Mouse (Mus musculus): ENCODE results near the gene Crygd. TPM values are rescaled to one million over a fixed set of nuclear protein-coding genes. Genes with fewer than 3 reads are reported as not detected.
"Not testable (repeated sequence)": the region's sequence is repeated elsewhere in the genome, so short reads cannot be mapped to it uniquely, and the experiment has no call there.

Crygd gene
- polyA plus RNA-seq, 1 experiment from 2014 or later = not detected

DNA sequence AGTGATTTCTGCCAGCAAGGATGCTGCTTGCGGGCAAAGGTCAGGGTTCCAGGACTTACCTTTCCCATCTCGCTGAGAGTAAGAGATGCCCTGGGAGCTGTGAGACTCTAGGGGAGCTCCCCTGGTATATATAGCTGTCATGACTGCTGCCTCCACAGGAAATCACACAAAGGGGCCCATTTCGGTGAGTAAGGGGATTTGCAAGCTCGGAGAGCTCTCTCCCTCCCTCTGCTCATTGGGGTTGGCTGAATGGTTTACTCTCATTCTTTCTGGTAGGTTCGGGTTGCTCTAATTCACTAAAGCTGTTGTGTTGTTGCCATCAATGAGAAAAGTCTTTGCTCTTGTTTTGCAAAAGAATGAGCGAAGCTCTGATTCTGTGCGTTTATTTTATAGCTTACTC lies 18.9 kb upstream of the Crygd start, which contains the start of gene Crygb:
Gene Crygb, minus strand, starts transcription at position 101 of the 400 bp plus-strand sequence.
- WGBS = 37% methylated on average over 7 of the region's 7 CpGs

DNA sequence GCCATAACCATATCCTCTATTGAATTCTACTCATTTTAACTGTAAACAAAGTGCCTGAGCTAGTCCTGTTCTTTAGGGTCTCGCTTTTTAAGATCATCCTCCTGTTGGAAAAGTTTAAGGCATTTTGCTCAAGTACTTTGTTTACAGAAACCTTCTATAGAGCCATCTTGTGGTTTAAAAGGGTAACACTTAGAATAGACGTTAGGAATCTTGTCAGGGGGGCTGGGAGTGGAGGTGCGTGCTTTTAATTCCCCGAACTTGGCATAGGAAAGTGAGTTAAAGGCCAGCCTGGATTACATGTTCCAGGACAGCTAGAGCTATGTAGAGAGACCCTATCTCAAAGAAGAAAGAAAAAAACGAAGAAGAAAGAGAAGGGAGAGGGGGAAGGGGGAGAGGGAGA lies 12.4 kb upstream of the Crygd start:
- H3K9me3 ChIP-seq = no peaks in the 10 kb centered on the region
- H3K27me3 ChIP-seq = no peaks in the 10 kb centered on the region
- H3K36me3 ChIP-seq = no peaks in the 10 kb centered on the region
- no peak overlapping the region for H3K9ac ChIP-seq
- no peak for ATAC-seq (ENCODE audit: borderline replicate concordance, extremely low read depth, low FRiP score, low TSS enrichment)
- H3K27ac ChIP-seq = no peak overlapping the region
- H3K4me1 ChIP-seq = no peaks in the 10 kb centered on the region
- 15% methylated on average over 5 of the region's 5 CpGs for WGBS
- no peak overlapping the region for H3K4me2 ChIP-seq
- H3K4me3 ChIP-seq = no peak overlapping the region

More for the DNA sequence above, 18.9 kb upstream of the Crygd start, which contains the start of gene Crygb:
- Histone ChIP-seq H3K36me3 (no peaks in the 10 kb centered on the region), H3K4me2 (no peak within 1 kb of the TSS), H3K4me1 (no peaks in the 10 kb centered on the region), H3K9me3 (no peaks in the 10 kb centered on the region), H3K9ac (no peak within 1 kb of the TSS), H3K4me3 (no peak within 1 kb of the TSS), H3K27ac (no peak within 1 kb of the TSS), H3K27me3 (no peaks in the 10 kb centered on the region)
- no peak for ATAC-seq (ENCODE audit: borderline replicate concordance, extremely low read depth, low FRiP score, low TSS enrichment)

DNA sequence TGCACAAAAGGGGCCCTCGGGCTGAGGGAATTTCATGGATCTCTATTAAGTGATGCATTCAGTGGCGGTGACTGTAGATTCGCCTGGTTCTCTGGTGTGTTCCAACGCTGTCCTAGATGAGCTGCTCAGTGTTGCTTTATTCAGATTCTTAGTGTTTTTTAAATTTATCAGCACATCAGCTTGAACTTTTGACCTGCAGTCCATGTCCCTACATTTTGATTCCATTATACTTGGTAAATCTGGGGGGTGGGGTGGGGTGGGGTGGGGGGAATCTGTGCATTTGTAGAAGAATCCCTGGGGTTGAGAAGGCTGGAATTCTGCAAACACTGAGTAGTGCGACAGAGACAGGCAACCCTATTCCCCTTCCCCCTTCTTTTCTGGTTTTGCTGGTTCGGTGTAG lies 10.3 kb upstream of the Crygd start, which contains the start of gene Crygc:
Gene Crygc, minus strand, starts transcription at position 101 of the 400 bp plus-strand sequence.
- Histone ChIP-seq H3K4me1 (no peaks in the 10 kb centered on the region), H3K4me3 (no peak within 1 kb of the TSS), H3K27me3 (no peaks in the 10 kb centered on the region), H3K9ac (no peak within 1 kb of the TSS), H3K4me2 (no peak within 1 kb of the TSS), H3K36me3 (no peaks in the 10 kb centered on the region), H3K27ac (no peak within 1 kb of the TSS), H3K9me3 (no peaks in the 10 kb centered on the region)
- 69% methylated on average over 6 of the region's 6 CpGs for WGBS
- ATAC-seq (ENCODE audit: borderline replicate concordance, extremely low read depth, low FRiP score, low TSS enrichment) = no peak

DNA sequence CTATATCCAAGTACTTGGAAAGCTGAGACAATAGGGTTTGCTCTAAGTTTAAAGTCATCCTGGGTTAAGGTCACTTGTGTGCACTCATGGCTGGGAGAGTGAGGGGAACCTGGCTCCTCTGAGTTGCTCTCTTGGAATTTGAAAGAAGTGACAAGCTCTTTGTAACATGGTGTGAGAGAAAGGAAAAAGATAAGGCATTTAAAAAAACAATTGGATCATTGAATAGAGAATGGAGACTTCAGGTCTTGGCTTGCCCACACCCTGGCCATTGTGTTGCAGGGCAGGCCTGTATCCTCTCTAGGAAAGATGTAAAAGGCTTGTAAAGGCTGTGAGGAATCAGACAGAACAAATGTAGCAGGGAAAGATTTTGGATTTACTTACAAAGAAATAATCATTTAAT lies 4.6 kb upstream of the Crygd start:
- no peak overlapping the region for H3K4me2 ChIP-seq
- H3K9me3 ChIP-seq = no peaks in the 10 kb centered on the region
- no peak overlapping the region for H3K4me3 ChIP-seq
- H3K27me3 ChIP-seq = no peaks in the 10 kb centered on the region
- H3K36me3 ChIP-seq = no peaks in the 10 kb centered on the region
- H3K27ac ChIP-seq = no peak overlapping the region
- no peak overlapping the region for H3K9ac ChIP-seq
- no peaks in the 10 kb centered on the region for H3K4me1 ChIP-seq
- ATAC-seq (ENCODE audit: borderline replicate concordance, extremely low read depth, low FRiP score, low TSS enrichment) = no peak

DNA sequence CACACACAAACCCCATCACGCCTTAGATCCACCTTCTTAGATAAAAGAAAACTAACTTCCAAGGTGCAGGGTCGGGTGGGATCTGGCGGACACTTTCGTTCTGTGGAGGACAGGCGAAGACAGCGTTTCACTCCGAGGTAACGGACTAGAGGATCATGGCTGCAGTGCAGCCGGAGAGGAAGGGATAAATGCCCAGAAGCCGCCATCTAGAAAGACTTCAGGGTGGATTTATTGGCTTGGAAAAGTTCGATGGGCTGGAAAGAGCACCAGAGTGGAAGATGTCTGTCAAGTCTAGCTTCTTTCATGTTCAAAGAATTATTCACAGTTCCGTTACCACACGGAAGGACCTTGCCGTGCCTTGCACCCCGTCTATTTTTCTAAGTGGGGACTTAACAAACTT lies 949 bp upstream of the Crygd start:
- no peaks in the 10 kb centered on the region for H3K9me3 ChIP-seq
- ATAC-seq (ENCODE audit: borderline replicate concordance, extremely low read depth, low FRiP score, low TSS enrichment) = no peak
- no peaks in the 10 kb centered on the region for H3K27me3 ChIP-seq
- no peak overlapping the region for H3K4me2 ChIP-seq
- H3K4me1 ChIP-seq = no peaks in the 10 kb centered on the region
- no peak overlapping the region for H3K27ac ChIP-seq
- H3K4me3 ChIP-seq = no peak overlapping the region
- no peaks in the 10 kb centered on the region for H3K36me3 ChIP-seq
- 78% methylated on average over 15 of the region's 15 CpGs for WGBS
- H3K9ac ChIP-seq = no peak overlapping the region

DNA sequence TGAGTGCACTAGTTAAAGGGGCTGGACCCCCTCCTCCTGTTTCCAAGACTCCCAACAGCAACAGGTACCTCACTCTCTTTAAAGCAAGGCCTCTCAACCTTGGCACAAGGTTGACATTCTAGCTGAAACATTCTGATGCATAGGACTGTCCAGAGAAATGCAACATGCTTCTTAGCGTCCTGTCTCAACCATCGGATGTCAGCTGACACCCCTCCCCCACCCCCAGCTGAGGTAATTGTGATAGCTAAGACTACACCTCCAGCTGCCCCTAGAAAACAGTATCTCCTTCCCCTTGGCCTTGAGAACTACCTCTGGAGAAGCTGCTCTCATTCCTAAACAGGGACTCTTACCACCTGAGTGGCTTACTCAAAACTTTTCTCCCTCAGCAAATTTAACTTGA lies 11.1 kb downstream of the Crygd start:
- ATAC-seq (ENCODE audit: borderline replicate concordance, extremely low read depth, low FRiP score, low TSS enrichment) = no peak
- Histone ChIP-seq H3K27ac (no peak overlapping the region), H3K36me3 (no peaks in the 10 kb centered on the region), H3K4me3 (no peak overlapping the region), H3K4me1 (no peaks in the 10 kb centered on the region), H3K27me3 (no peaks in the 10 kb centered on the region), H3K9me3 (no peaks in the 10 kb centered on the region), H3K9ac (no peak overlapping the region), H3K4me2 (no peak overlapping the region)
- WGBS = 25% methylated on average over 2 of the region's 2 CpGs

DNA sequence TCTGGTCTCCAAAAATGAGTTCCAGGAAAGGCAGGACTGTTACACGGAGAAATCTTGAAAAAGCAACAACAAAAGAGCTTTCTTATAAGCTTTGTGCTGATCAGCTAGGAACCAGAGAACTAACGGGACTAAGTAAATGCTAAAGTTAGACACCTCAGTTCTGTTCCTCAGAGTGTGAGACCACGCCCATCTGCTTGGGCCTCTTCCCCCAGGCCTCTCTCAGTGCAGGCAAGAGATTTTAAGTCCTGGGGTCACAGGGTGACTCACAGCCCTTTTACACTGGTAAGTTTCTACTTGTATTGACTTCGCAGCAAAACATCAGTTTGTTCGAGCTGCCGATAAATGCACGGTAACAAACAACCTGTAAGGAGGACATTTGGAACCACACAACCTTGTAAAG lies 11.6 kb downstream of the Crygd start:
- 67% methylated on average over 7 of the region's 7 CpGs for WGBS
- H3K4me1 ChIP-seq = no peaks in the 10 kb centered on the region
- H3K4me3 ChIP-seq = no peak overlapping the region
- no peaks in the 10 kb centered on the region for H3K9me3 ChIP-seq
- no peak overlapping the region for H3K27ac ChIP-seq
- no peak overlapping the region for H3K9ac ChIP-seq
- no peaks in the 10 kb centered on the region for H3K36me3 ChIP-seq
- ATAC-seq (ENCODE audit: borderline replicate concordance, extremely low read depth, low FRiP score, low TSS enrichment) = no peak
- H3K27me3 ChIP-seq = no peaks in the 10 kb centered on the region
- no peak overlapping the region for H3K4me2 ChIP-seq

DNA sequence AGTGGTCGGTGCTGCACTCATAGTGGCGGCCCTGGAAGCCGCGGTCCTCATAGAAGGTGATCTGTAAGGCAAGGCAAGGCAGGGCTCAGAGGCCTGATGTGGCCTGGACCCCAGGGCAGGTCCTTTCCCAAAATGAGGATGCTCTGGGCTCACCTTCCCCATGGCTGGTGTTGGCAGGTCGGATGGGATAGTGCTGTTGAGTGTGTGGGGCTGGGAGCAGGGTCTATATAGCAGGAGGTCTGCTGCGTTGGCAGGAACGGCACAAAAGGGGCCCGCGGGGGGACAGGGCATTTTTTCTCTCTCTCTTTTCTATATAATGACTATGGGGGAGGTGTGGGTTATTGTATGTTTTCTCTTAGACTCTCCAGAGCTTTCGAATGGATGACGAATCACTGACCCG lies 12.3 kb downstream of the Crygd start, which contains the start of gene Cryge:
Gene Cryge, minus strand, starts transcription at position 198 of the 400 bp plus-strand sequence.
- not testable (repeated sequence) for H3K9me3 ChIP-seq; ATAC-seq (ENCODE audit: borderline replicate concordance, extremely low read depth, low FRiP score, low TSS enrichment)

DNA sequence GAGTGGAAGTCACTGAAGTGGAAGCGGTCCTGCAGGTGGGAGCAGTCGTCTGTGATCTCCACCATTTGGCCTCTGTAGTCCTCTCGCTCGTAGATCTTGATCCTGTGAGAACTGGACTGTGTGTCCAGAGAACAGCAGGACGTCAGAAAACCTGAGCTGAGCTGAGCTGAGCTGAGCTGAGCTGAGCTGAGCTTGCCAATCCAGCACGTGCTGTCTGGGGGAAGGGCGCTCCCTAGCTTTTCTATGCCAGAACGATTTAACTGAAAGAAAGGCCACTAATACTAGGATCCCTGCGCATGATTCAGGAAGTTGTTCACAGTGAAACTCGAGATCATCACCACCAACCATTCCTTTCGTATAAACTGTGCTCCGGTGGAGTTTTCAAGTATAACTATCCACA lies 14.5 kb downstream of the Crygd start:
- Histone ChIP-seq H3K9me3 (no peaks in the 10 kb centered on the region), H3K36me3 (no peaks in the 10 kb centered on the region), H3K27ac (no peak overlapping the region), H3K4me1 (no peaks in the 10 kb centered on the region), H3K4me3 (no peak overlapping the region), H3K4me2 (no peak overlapping the region), H3K9ac (no peak overlapping the region), H3K27me3 (no peaks in the 10 kb centered on the region)
- no peak for ATAC-seq (ENCODE audit: borderline replicate concordance, extremely low read depth, low FRiP score, low TSS enrichment)
- 52% methylated on average over 12 of the region's 12 CpGs for WGBS

More for the DNA sequence above, 12.3 kb downstream of the Crygd start, which contains the start of gene Cryge:
- not testable (repeated sequence) for H3K9ac ChIP-seq, H3K4me3 ChIP-seq, H3K4me2 ChIP-seq, H3K4me1 ChIP-seq, H3K27ac ChIP-seq, H3K27me3 ChIP-seq, H3K36me3 ChIP-seq
- WGBS = 52% methylated on average over 11 of the region's 12 CpGs

DNA sequence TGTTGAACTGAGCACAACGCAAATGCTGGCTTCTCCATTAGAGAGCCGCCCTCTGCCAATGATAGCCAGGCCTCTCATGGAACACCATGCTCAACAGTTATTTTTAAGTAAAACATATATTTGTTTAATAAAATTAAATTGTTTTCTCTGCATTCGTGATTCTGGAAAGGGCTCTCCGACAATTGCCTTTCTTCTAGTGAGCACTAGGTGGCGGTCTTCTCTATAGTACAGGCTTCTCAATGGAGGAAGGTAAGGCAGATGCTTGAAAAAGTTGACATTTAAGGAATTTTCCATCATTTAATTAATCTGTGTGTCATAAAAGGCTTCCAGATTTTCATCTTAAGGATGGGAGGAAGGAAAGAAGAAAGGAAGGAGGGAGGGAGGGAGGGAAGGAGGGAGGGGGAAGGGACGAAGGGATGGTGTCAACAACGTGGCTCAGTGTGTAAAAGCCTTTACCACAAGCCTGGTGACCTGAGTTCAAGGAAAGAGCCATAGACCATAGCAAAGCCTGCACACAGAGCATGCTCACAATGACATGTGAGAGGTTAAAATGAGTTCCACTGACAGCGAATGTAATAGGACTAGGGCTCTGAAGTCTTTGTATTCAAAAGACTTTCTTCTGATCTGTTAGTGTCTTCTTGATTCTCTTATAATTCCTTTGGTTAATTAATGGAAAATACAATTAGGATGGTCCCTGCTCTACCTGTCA lies 16.7 kb downstream of the Crygd start:
- no peaks in the 10 kb centered on the region for H3K27me3 ChIP-seq
- no peak overlapping the region for H3K9ac ChIP-seq
- no peak overlapping the region for H3K4me3 ChIP-seq
- H3K4me1 ChIP-seq = no peaks in the 10 kb centered on the region
- no peak for ATAC-seq (ENCODE audit: borderline replicate concordance, extremely low read depth, low FRiP score, low TSS enrichment)
- 30% methylated on average over 8 of the region's 8 CpGs for WGBS
- H3K27ac ChIP-seq = no peak overlapping the region
- H3K4me2 ChIP-seq = no peak overlapping the region; the same call in 1 of the 2 replicates
- no peaks in the 10 kb centered on the region for H3K9me3 ChIP-seq
- no peaks in the 10 kb centered on the region for H3K36me3 ChIP-seq

DNA sequence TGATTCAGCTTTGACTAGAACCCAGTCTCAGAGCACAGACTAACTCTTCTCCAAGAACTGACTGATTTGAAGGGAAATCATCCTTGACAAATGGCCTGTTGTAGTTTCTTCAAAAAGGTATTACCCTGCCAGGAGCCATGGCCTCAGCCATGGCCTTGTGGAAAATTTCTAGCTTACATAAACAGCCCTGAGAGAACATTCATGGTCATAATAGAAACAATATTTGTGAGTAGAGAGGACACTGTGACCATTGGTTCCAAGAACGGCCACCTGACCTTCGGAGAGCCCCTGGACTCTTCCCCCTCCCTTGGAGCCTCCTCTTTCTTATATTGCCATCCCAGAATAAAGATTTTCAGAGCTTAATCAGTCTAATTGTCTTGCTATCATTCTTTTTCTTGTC lies 19.8 kb downstream of the Crygd start:
- Histone ChIP-seq H3K27me3 (no peaks in the 10 kb centered on the region), H3K36me3 (no peaks in the 10 kb centered on the region), H3K4me3 (no peak overlapping the region), H3K9ac (no peak overlapping the region), H3K9me3 (no peaks in the 10 kb centered on the region), H3K4me1 (no peaks in the 10 kb centered on the region), H3K27ac (no peak overlapping the region), H3K4me2 (no peak overlapping the region)
- no peak for ATAC-seq (ENCODE audit: borderline replicate concordance, extremely low read depth, low FRiP score, low TSS enrichment)
- WGBS = 77% methylated on average over 2 of the region's 2 CpGs

DNA sequence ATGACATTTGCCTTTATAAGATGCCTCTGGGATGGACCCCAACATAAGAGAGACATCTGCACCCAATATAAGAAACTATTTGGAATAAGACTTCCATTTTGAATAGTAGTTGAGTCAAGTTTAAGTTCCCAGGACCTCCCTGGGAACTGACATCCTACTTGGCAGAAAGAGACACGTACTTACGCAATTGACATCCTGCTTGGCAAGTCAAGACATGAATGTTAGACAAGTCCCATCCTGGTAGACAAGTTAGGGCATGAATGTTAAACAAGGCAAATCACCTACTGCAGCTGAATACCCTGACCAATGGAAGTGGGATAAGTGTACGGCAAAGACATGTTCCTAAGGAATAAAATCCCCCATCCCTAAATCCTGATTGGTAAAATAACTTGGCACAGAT lies 21.4 kb downstream of the Crygd start:
- H3K9ac ChIP-seq = no peak overlapping the region
- no peak overlapping the region for H3K4me2 ChIP-seq
- no peak for ATAC-seq (ENCODE audit: borderline replicate concordance, extremely low read depth, low FRiP score, low TSS enrichment)
- no peaks in the 10 kb centered on the region for H3K36me3 ChIP-seq
- H3K27ac ChIP-seq = no peak overlapping the region
- no peaks in the 10 kb centered on the region for H3K27me3 ChIP-seq
- WGBS = 81% methylated on average over 3 of the region's 3 CpGs
- no peak overlapping the region for H3K4me3 ChIP-seq
- H3K9me3 ChIP-seq = no peaks in the 10 kb centered on the region
- H3K4me1 ChIP-seq = no peaks in the 10 kb centered on the region
